Mouse (Mus musculus) midbrain, postnatal 0 days (tissue): ENCODE data around the gene Arrdc2. TPM values are rescaled to one million over a fixed set of nuclear protein-coding genes. Genes with fewer than 3 reads are reported as not detected.
A peak's percentile ranks its signal among the peaks of the same experiment; 100 is the strongest.

ENCODE experiments used
- ATAC-seq: fragments of 200-750 bp; cut with Nextera tagmentation; 2 replicates; pipeline ENCODE4 v1.8.0; 2017; ENCODE audit warnings: moderate number of reproducible peaks, mild to moderate bottlenecking, moderate TSS enrichment, moderate library complexity; ENCODE audit not compliant: low FRiP score
- DNase-seq: peaks from one replicate; pipeline ENCODE4 v3.0.0-alpha.2; 2015; ENCODE audit warnings: low spot score
- H3K27ac ChIP-seq: fragments of 300-500 bp; sonication (generic); 2 replicates; pipeline ENCODE4 v1.5.1; 2014; ENCODE audit warnings: low read depth, mild to moderate bottlenecking, low read length, mixed read lengths
- H3K27me3 ChIP-seq: fragments of 300-500 bp; sonication (generic); 2 replicates; pipeline ENCODE4 v1.6.1; 2014; ENCODE audit warnings: low read length, control low read depth, mixed read lengths; ENCODE audit not compliant: insufficient read depth
- H3K36me3 ChIP-seq: fragments of 300-500 bp; sonication (generic); 2 replicates; pipeline ENCODE4 v1.6.1; 2014; ENCODE audit warnings: low read length, control low read depth, mixed read lengths; ENCODE audit not compliant: insufficient read depth
- H3K4me1 ChIP-seq: fragments of 300-500 bp; sonication (generic); 2 replicates; pipeline ENCODE4 v1.6.1; 2014; ENCODE audit warnings: mild to moderate bottlenecking, control low read depth, antibody characterized with exemption, low read length, mixed read lengths; ENCODE audit not compliant: insufficient read depth
- H3K4me2 ChIP-seq: fragments of 300-500 bp; sonication (generic); 2 replicates; pipeline ENCODE4 v1.6.1; 2014; ENCODE audit warnings: low read depth, mild to moderate bottlenecking, low read length, mixed read lengths; ENCODE audit not compliant: poor library complexity, severe bottlenecking
- H3K4me3 ChIP-seq: fragments of 300-500 bp; sonication (generic); 2 replicates; pipeline ENCODE4 v1.5.1; 2014; ENCODE audit warnings: low read depth, mild to moderate bottlenecking, low read length, moderate library complexity
- H3K9ac ChIP-seq: fragments of 300-500 bp; sonication (generic); replicated peaks from 2 replicates; pipeline ENCODE4 v1.6.1; 2014; ENCODE audit warnings: mild to moderate bottlenecking, low read length, moderate library complexity, mixed read lengths; ENCODE audit not compliant: poor library complexity, severe bottlenecking
- H3K9me3 ChIP-seq: fragments of 300-500 bp; sonication (generic); 2 replicates; pipeline ENCODE4 v1.6.1; 2016; ENCODE audit warnings: low read length, control low read depth
- CTCF ChIP-seq: IDR thresholded peaks from 2 replicates; pipeline ENCODE4 v1.5.1; 2016; ENCODE audit warnings: antibody characterized with exemption, mild to moderate bottlenecking
- WGBS: fragments of 180-500 bp; shearing (Covaris S2); extraction: QIAGEN DNeasy Blood & Tissue Kit; methylation state at CpG from one replicate; pipeline ENCODE4 v1.1.7; 2014; 5-methylcytosine and 5-hydroxymethylcytosine counted together
- polyA plus RNA-seq: library from polyadenylated mRNA; unstranded; fragments of >200 nt; fragmentation: Nextera tagmentation; extraction: Ambion mirVana; gene quantifications from 2 replicates; pipeline ENCODE4 v1.2.1, GENCODE M21; 2015
- total RNA-seq: library from RNA; depleted of rRNA; stranded (reverse); fragments of >200 nt; gene quantifications from 2 replicates; pipeline ENCODE4 v1.2.3, GENCODE M21; 2014

Gene Arrdc2
- total and polyA plus RNA-seq, 2 experiments from 2014 or later: 6.0 to 13.6 TPM

DNA sequence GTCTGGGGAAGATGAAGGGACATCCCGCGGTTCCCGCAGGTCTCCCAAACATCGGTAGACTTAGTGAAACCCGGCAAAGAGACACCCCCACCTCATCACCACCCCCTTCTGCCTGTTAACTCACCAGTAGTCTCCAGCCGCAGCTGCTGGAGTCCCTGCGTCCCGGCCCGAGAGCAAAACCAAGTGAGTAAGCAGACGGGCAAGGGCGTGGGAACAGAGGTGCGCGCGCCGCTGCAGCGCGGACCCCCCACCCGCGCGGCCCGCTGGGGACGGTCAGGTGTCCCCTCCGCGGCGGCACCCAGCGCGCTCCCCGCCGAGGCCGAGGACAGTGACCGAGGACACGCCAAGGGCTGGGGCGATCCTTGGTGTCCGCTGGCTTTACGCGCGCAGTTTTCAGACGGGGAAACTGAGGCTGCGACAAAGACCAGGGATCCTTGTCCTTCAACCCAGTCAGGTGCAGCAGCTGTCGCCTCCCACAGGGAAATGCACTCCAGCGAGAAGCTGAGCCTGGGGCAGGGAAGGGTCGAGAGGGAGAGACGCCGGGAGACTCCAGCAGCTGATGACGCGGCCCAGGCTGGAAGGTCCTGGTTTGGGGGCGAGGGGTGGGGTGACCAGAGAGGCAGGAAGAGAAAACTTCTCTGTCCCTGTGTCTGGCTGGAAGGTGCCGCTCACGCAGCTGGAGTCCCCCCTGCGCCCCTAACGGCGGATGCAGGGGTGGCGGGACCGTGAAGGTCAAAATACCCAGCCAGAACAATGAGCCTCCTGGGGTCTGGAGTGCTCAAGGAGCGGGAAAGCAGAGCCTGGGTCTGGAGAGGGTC lies 23.5 kb upstream of the Arrdc2 start, which contains the start of gene Kcnn1:
TSS of gene Kcnn1 (minus strand) at position 435 of the 818 bp plus-strand sequence.
- TF ChIP-seq CTCF: peak; percentile 60
- Histone ChIP-seq H3K4me2 (peak within 1 kb of the TSS; percentile 97), H3K27me3 (no peaks in the 10 kb centered on the region), H3K27ac (peak within 1 kb of the TSS; percentile 33; the same call in 1 of the 2 replicates), H3K4me1 (peaks cover 11% of the 10 kb centered on the region), H3K9ac (peak within 1 kb of the TSS; percentile 51), H3K36me3 (peaks cover 3% of the 10 kb centered on the region; the same call in 1 of the 2 replicates), H3K4me3 (peak within 1 kb of the TSS; percentile 51), H3K9me3 (no peaks in the 10 kb centered on the region)
- 1% methylated on average over 55 of the region's 55 CpGs for WGBS
- no peak for ATAC-seq
- no peak for DNase-seq

DNA sequence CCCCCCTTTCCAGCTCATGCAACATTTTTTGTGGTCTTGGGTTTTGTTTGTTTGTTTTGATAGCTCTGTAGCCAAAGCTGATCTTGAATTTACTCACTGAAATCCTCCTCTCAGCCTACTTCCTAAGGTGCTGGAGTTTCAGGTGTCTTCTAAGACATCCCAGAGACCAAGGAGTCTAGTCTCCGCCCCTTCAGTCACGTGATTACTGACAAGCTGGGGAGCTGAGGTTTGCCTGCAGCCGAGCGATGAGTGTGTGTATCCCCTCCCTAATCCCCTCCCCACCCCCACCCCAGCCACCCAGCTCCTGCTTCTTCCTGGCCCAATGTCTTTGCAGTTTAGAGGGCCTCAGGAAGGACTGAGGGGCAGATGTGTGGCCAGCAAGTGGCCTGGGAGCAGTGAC lies 18.0 kb upstream of the Arrdc2 start:
- Histone ChIP-seq H3K9me3 (no peaks in the 10 kb centered on the region), H3K9ac (0 out of 2 replicates have a peak overlapping the region, but pooled peaks have one; percentile 64), H3K27me3 (no peaks in the 10 kb centered on the region), H3K4me3 (no peak overlapping the region), H3K4me2 (peak overlapping the region; percentile 95; the same call in 1 of the 2 replicates), H3K36me3 (0 out of 2 replicates have a peak, but pooled peaks cover 3% of the 10 kb centered on the region), H3K27ac (no peak overlapping the region), H3K4me1 (peaks cover 15% of the 10 kb centered on the region; the same call in 1 of the 2 replicates)
- DNase-seq (no peak), ATAC-seq (no peak)
- TF ChIP-seq CTCF: no peak
- WGBS: 21% methylated on average over 4 of the region's 4 CpGs

DNA sequence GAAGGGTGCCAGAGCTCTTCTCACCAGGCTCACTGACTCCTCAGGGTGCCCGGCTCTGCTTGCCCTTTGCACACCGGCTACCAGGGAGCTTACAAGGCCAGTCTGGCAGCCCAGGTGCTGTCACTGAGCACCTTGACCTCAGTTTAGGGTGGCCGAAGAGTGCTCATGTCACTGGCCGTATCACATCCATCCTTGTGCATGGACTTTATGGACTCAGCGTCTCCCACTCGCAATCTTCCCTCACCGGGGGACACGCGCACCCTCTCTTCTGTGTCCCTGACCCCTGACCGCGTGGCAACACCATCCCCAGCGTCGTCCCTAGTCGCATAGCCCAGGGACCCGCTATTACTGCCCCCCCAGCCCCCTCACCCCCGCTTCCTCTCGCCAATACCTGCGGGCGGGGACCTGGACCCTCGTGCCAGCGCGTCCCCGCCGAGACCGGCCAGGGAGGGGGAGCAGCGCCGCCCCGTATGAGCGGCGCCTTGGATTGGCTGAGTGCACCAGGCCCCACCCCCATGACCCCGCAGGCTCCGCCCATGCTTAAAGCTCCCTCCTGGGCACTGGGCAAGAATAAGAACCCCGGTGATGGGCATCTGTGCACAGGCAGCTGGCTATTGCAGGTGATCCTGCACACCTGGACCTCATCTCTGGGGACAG lies 17.1 kb upstream of the Arrdc2 start:
- DNase-seq (peak; percentile 68), ATAC-seq (peak; percentile 81)
- Histone ChIP-seq H3K4me1 (peaks cover 11% of the 10 kb centered on the region; the same call in 1 of the 2 replicates), H3K9ac (peak overlapping the region; percentile 64), H3K4me2 (peak overlapping the region; percentile 95), H3K27me3 (no peaks in the 10 kb centered on the region), H3K36me3 (0 out of 2 replicates have a peak, but pooled peaks cover 6% of the 10 kb centered on the region), H3K9me3 (no peaks in the 10 kb centered on the region), H3K27ac (no peak overlapping the region), H3K4me3 (peak overlapping the region; percentile 53)
- no peak for TF ChIP-seq CTCF
- WGBS: 7% methylated on average over 32 of the region's 33 CpGs

DNA sequence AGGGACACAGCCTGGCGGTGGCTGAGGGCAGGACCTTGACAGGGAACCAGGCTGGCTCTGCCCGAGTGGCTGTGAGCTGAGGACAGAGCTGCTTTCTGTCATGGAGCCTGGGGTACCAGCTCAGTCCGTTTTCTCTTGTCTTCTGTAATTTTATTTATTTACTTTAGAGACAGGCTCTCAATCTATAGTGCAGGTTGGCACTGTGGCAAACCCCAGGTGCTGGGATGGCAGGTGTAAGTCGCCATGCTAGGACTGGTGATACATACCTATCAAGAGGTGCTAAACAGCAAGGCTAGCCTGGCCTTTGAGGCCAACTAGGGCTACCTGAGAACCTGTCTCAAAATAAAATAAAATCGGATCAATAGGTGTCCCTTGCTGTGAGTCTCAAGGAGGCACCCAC lies 16.5 kb upstream of the Arrdc2 start:
- 68% methylated on average over 5 of the region's 5 CpGs for WGBS
- Histone ChIP-seq H3K4me2 (peak overlapping the region; percentile 95; the same call in 1 of the 2 replicates), H3K4me1 (peaks cover 11% of the 10 kb centered on the region; the same call in 1 of the 2 replicates), H3K9me3 (no peaks in the 10 kb centered on the region), H3K36me3 (0 out of 2 replicates have a peak, but pooled peaks cover 7% of the 10 kb centered on the region), H3K9ac (peak overlapping the region; percentile 64; the same call in 1 of the 2 replicates), H3K27me3 (no peaks in the 10 kb centered on the region), H3K27ac (no peak overlapping the region), H3K4me3 (no peak overlapping the region)
- TF ChIP-seq CTCF: no peak
- no peak for ATAC-seq
- no peak for DNase-seq

DNA sequence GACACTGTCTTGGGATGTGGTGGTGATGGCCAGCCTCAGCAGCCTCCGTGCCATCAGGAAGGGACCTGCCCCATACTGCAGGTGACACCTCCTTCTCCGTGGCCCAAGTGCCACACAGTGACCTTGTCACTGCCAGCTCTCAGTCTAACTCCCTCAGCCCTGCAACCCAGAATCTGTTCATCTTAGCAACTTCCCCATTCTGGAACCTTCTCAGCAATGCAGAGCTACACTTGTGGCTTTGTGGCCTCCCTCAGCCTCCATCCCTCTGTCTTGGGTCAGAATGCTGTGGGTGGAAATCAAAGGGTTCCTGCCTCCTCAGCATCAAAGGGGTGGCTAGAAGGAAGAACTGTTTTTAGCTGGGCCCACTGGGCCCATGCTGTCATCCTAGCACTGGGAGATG lies 14.3 kb upstream of the Arrdc2 start:
- TF ChIP-seq CTCF: no peak
- 0 out of 2 replicates have a peak, but pooled peaks cover 7% of the 10 kb centered on the region for H3K36me3 ChIP-seq
- no peak overlapping the region for H3K4me2 ChIP-seq
- no peak overlapping the region for H3K9ac ChIP-seq
- no peak overlapping the region for H3K27ac ChIP-seq
- no peak for ATAC-seq
- peaks cover 11% of the 10 kb centered on the region; the same call in 1 of the 2 replicates for H3K4me1 ChIP-seq
- H3K27me3 ChIP-seq: no peaks in the 10 kb centered on the region
- no peaks in the 10 kb centered on the region for H3K9me3 ChIP-seq
- H3K4me3 ChIP-seq: no peak overlapping the region
- DNase-seq: no peak
- 88% methylated on average over 2 of the region's 2 CpGs for WGBS
